Mouse (Mus musculus) mouse trophoblast stem cell (cell line): ENCODE data around the gene Rubcnl.

Source experiments
- in situ Hi-C, 2 experiments: fragments of 300-500 bp; cut with MseI, MboI; formaldehyde crosslinking; loops; 2 replicates in 1 of 2; 3 replicates in 1 of 2; pipeline ENCODE4 v1.15.1; 2025

Rubcnl gene

GRCm38 (mm10) chr14:75017277-75017676 is 1.4 kb downstream of the Rubcnl start:
- in situ Hi-C loops, result no loop called here

- in situ Hi-C loops, result no loop called here
Measured at GRCm38 (mm10) chr14:75017877-75018825, 2.3 kb downstream of the Rubcnl start.

- in situ Hi-C loops, result no loop called here
Measured at GRCm38 (mm10) chr14:75018829-75019228, 3.0 kb downstream of the Rubcnl start.

GRCm38 (mm10) chr14:75020581-75021253 is 4.9 kb downstream of the Rubcnl start:
- in situ Hi-C loops, result no loop called here

- in situ Hi-C loops, result no loop called here
Measured at GRCm38 (mm10) chr14:75022522-75022921, 6.7 kb downstream of the Rubcnl start.

GRCm38 (mm10) chr14:75024793-75025710 is 9.2 kb downstream of the Rubcnl start:
- in situ Hi-C loops, result no loop called here

GRCm38 (mm10) chr14:75030764-75031163 is 14.9 kb downstream of the Rubcnl start:
- in situ Hi-C loops, result no loop called here

GRCm38 (mm10) chr14:75031999-75032575 is 16.3 kb downstream of the Rubcnl start:
- in situ Hi-C loops, result no loop called here

- in situ Hi-C loops, result no loop called here
Measured at GRCm38 (mm10) chr14:75032742-75033141, 16.9 kb downstream of the Rubcnl start.

- in situ Hi-C loops, result no loop called here
Measured at GRCm38 (mm10) chr14:75034240-75034639, 18.4 kb downstream of the Rubcnl start.

GRCm38 (mm10) chr14:75035431-75035830 is 19.6 kb downstream of the Rubcnl start:
- in situ Hi-C loops, result no loop called here

- in situ Hi-C loops, result no loop called here
Measured at GRCm38 (mm10) chr14:75045184-75045583, 29.4 kb downstream of the Rubcnl start.

- in situ Hi-C loops, result no loop called here
Measured at GRCm38 (mm10) chr14:75052451-75052850, 36.6 kb downstream of the Rubcnl start.

GRCm38 (mm10) chr14:75054455-75055343 is 38.9 kb downstream of the Rubcnl start:
- in situ Hi-C loops, result no loop called here

- in situ Hi-C loops, result no loop called here
Measured at GRCm38 (mm10) chr14:75056861-75057431, 41.1 kb downstream of the Rubcnl start.

- in situ Hi-C loops, result no loop called here
Measured at GRCm38 (mm10) chr14:75060562-75060961, 44.7 kb downstream of the Rubcnl start.

- in situ Hi-C loops, result no loop called here
Measured at GRCm38 (mm10) chr14:75063936-75064335, 48.1 kb downstream of the Rubcnl start.

- in situ Hi-C loops, result no loop called here
Measured at GRCm38 (mm10) chr14:75064520-75064919, 48.7 kb downstream of the Rubcnl start.

- in situ Hi-C loops, result no loop called here
Measured at GRCm38 (mm10) chr14:75065211-75065610, 49.4 kb downstream of the Rubcnl start.
